Mouse (Mus musculus) myocyte (in vitro differentiated cells): ENCODE results near the gene Pdxk.

Experiments used
- CEBPB ChIP-seq: IDR thresholded peaks from 2 replicates; pipeline ENCODE4 v1.6.1; 2011; ENCODE audit warnings: mild to moderate bottlenecking, moderate library complexity; ENCODE audit not compliant: poor library complexity, insufficient read depth, severe bottlenecking
- MAX ChIP-seq: IDR thresholded peaks from one replicate; pipeline ENCODE4 v1.6.1; 2011; ENCODE audit warnings: low read depth, mild to moderate bottlenecking, control low read depth
- POLR2A ChIP-seq: IDR thresholded peaks from one replicate; pipeline ENCODE4 v1.6.1; 2011; ENCODE audit warnings: low read depth, mild to moderate bottlenecking, control low read depth, moderate library complexity; ENCODE audit not compliant: insufficient read length
- POLR2AphosphoS2 ChIP-seq: IDR thresholded peaks from one replicate; pipeline ENCODE4 v1.6.1; 2011; ENCODE audit warnings: low read depth, control low read depth; ENCODE audit not compliant: insufficient read length
- TCF3 ChIP-seq: IDR thresholded peaks from one replicate; pipeline ENCODE4 v1.6.1; 2011; ENCODE audit warnings: low read depth, control low read depth; ENCODE audit not compliant: insufficient read length
- USF1 ChIP-seq: IDR thresholded peaks from one replicate; pipeline ENCODE4 v1.6.1; 2011; ENCODE audit warnings: low read depth, mild to moderate bottlenecking, control low read depth, moderate library complexity

DNA sequence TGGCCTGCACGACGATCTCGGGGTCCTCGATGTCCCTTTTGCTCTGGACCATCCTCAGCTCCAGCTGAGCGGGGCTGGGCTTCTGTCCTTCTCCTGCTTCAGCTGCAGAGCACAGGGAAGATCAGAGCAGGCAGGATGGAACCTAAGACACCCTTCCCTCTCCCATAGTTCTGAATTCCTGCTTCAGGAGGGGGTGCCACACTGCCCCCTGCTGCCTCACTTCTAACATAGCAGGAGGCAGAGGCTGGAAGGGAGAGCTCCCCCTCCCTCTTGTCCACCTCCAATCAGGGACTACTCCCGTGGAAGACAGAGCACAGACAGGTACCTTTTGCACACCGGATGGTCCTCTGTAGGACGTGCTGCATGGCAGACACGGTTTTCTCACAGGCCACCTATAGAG, 24.0 kb downstream of the Pdxk start:
- no peak for TF ChIP-seq POLR2AphosphoS2
- no peak for TF ChIP-seq MAX
- no peak for TF ChIP-seq USF1
- no peak for TF ChIP-seq TCF3
- TF ChIP-seq POLR2A, result no peak
- TF ChIP-seq CEBPB, result no peak
